Mouse (Mus musculus) erythroblast, embryonic 14.5 days (primary cell): ENCODE measurements around the gene Tmc1.

Source experiments
- GATA1 ChIP-seq: IDR thresholded peaks from 2 replicates; pipeline ENCODE4 v1.6.1; 2012; ENCODE audit warnings: low read length, inconsistent platforms, mixed read lengths
- TAL1 ChIP-seq: IDR thresholded peaks from 3 replicates; pipeline ENCODE4 v1.6.1; 2012; ENCODE audit warnings: low read length, inconsistent platforms, mixed read lengths

DNA sequence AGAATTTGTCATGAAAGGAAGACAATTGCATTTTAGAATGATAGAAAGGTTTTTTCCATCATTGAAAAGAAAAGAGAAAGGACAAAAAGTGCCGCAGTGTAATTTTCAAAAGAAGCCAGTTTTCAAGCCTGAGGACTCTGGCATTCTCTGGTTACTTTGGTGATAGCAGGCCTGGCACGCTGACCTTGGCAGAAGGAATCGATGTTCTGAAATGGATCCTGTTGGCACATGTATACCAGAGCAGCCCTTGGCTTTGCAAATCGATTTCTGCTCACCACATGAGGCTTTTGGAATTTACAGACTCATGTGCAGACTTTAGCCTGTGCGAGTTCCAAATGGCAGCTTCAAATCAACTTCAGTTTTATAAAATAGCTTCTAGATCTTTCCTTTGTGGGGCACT is 813 bp upstream of the Tmc1 start:
- TF ChIP-seq GATA1 (no peak), TAL1 (no peak)
